Mouse (Mus musculus) brain, embryonic 14.5 days (tissue): Measurements from ENCODE around the gene Lce1b.

Experiments used
- CTCF ChIP-seq: fragments of 200-500 bp; IDR thresholded peaks from 2 replicates; pipeline ENCODE4 v1.5.1; 2012; ENCODE audit warnings: inconsistent platforms, mild to moderate bottlenecking, moderate library complexity, borderline replicate concordance; ENCODE audit not compliant: insufficient read depth, insufficient read length; ENCODE audit errors: extremely low read depth
- POLR2A ChIP-seq: fragments of 200-500 bp; IDR thresholded peaks from 2 replicates; pipeline ENCODE4 v1.6.1; 2012; ENCODE audit warnings: mild to moderate bottlenecking, inconsistent platforms, borderline replicate concordance; ENCODE audit not compliant: poor library complexity, insufficient read depth, insufficient read length, severe bottlenecking; ENCODE audit errors: extremely low read depth

- TF ChIP-seq CTCF (no peak), POLR2A (no peak)
Observed at GRCm38 (mm10) chr3:92639854-92640253, 16.9 kb downstream of the Lce1b start.
